Mouse (Mus musculus): ENCODE data around the gene Noc2l.

Gene Noc2l

GRCm38 (mm10) chr4:156216196-156216595 is 19.6 kb upstream of the Noc2l start:
- in situ Hi-C loops (cut with MboI) = no loop called here

- in situ Hi-C loops (cut with MboI) = no loop called here
Observed at GRCm38 (mm10) chr4:156217022-156217669, 18.7 kb upstream of the Noc2l start.

GRCm38 (mm10) chr4:156217838-156218237 is 18.0 kb upstream of the Noc2l start:
- in situ Hi-C loops (cut with MboI) = no loop called here

- in situ Hi-C loops (cut with MboI) = no loop called here
Observed at GRCm38 (mm10) chr4:156219936-156220335, 15.9 kb upstream of the Noc2l start.

GRCm38 (mm10) chr4:156224276-156224675 is 11.5 kb upstream of the Noc2l start:
- in situ Hi-C loops (cut with MboI) = no loop called here

- in situ Hi-C loops (cut with MboI) = no loop called here
Observed at GRCm38 (mm10) chr4:156227752-156228392, 7.9 kb upstream of the Noc2l start.

GRCm38 (mm10) chr4:156228393-156229024 is 7.3 kb upstream of the Noc2l start:
- in situ Hi-C loops (cut with MboI) = no loop called here

- in situ Hi-C loops (cut with MboI) = no loop called here
Observed at GRCm38 (mm10) chr4:156234021-156234501, 1.7 kb upstream of the Noc2l start.

- in situ Hi-C loops (cut with MboI) = no loop called here
Observed at GRCm38 (mm10) chr4:156234701-156235213, 1.1 kb upstream of the Noc2l start, which contains the start of gene Plekhn1. Gene Plekhn1, minus strand, starts transcription at chr4:156234857.

GRCm38 (mm10) chr4:156235360-156235770 is 445 bp upstream of the Noc2l start:
- in situ Hi-C loops (cut with MboI) = no loop called here

- in situ Hi-C loops (cut with MboI) = no loop called here
Observed at GRCm38 (mm10) chr4:156236651-156237447, 1.0 kb downstream of the Noc2l start.

GRCm38 (mm10) chr4:156249567-156249966 is 13.8 kb downstream of the Noc2l start:
- in situ Hi-C loops (cut with MboI) = no loop called here

GRCm38 (mm10) chr4:156251081-156251480 is 15.3 kb downstream of the Noc2l start:
- in situ Hi-C loops (cut with MboI) = no loop called here

- in situ Hi-C loops (cut with MboI) = no loop called here
Observed at GRCm38 (mm10) chr4:156252140-156252539, 16.3 kb downstream of the Noc2l start.

GRCm38 (mm10) chr4:156252619-156253018 is 16.8 kb downstream of the Noc2l start:
- in situ Hi-C loops (cut with MboI) = no loop called here

GRCm38 (mm10) chr4:156253043-156253442 is 17.2 kb downstream of the Noc2l start:
- in situ Hi-C loops (cut with MboI) = no loop called here

- in situ Hi-C loops (cut with MboI) = no loop called here
Observed at GRCm38 (mm10) chr4:156254361-156255077, 18.7 kb downstream of the Noc2l start.

GRCm38 (mm10) chr4:156255078-156255839 is 19.4 kb downstream of the Noc2l start, which contains the start of gene Samd11:
Gene Samd11, minus strand, starts transcription at chr4:156255657.
- in situ Hi-C loops (cut with MboI) = no loop called here
